Mouse (Mus musculus): ENCODE measurements at regions not wholly inside any gene's neighbourhood (a gene's known extent, or its start where the extent isn't known, plus 50 kb on each side); places are given as distances from the start of the nearest gene placed in this dataset.

DNA sequence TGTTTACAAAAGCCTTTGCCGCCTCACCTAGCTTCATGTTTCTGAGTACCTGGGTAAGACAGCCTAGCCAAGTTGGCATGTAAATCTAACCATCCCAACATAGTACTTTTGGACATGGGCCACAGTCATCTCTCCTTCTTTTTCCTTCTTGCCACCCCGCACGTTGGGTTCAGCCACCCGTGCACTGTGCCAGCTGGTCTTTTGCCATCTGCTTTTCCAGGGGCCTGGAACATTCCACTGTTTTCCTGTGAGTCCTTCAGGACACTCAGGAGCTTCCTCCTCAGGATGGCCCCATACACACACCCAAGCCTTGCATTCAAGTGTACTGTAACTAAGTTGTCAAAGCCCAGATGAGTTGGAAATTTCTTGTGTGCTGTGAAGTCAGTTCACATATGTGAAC lies 132.2 kb upstream of the Jun start:
- TF ChIP-seq CTCF (IDR thresholded peaks at IDR 0.05; ENCODE audit: control insufficient read depth, insufficient read depth, insufficient read length) (no peak), MYOG (IDR thresholded peaks at IDR 0.05; ENCODE audit: control insufficient read depth, extremely low read depth, insufficient read length) (no peak), MYOD1 (IDR thresholded peaks at IDR 0.05; ENCODE audit: control insufficient read depth, insufficient read length, low read depth) (no peak), MAX (IDR thresholded peaks at IDR 0.05) (no peak), USF1 (IDR thresholded peaks at IDR 0.05; ENCODE audit: low read depth) (no peak), FOSL1 (IDR thresholded peaks at IDR 0.05; ENCODE audit: insufficient read depth, low read length, poor library complexity, severe bottlenecking) (no peak)
